Mouse (Mus musculus) cortical plate, adult 2 months (tissue): Measurements from ENCODE around the gene Hnrnph3.

ENCODE experiments used
- CTCF ChIP-seq: fragments of 200-500 bp; IDR thresholded peaks from 2 replicates; pipeline ENCODE4 v1.5.1; 2011; ENCODE audit warnings: mild to moderate bottlenecking, control low read depth, low read length; ENCODE audit not compliant: insufficient read depth; ENCODE audit errors: extremely low read depth
- POLR2A ChIP-seq: fragments of 200-500 bp; IDR thresholded peaks from 2 replicates; pipeline ENCODE4 v1.6.1; 2011; ENCODE audit warnings: mild to moderate bottlenecking, low read length, control low read depth; ENCODE audit not compliant: insufficient read depth; ENCODE audit errors: extremely low read depth

GRCm38 (mm10) chr10:63026156-63026794 is 2.3 kb upstream of the Hnrnph3 start:
- TF ChIP-seq POLR2A (no peak), CTCF (no peak)
